Comparison of ENCODE assay signal across 9 mouse cellular contexts in genomic region chr13:107899600-107900229, GRCm38 (mm10).
DNase-seq lines count a peak whose midpoint lies in the region; ATAC-seq and TF ChIP-seq lines count a peak whose summit lies in the region.
"Had no signal": no experiment of that assay in that cellular context is flagged by ENCODE, and none has a peak within 500 bp of the region (broad histone marks: within the 10 kb centered on the region; RNA-seq: fewer than 3 reads in every experiment).

No protein-coding gene starts in this region.

- no peak for TF ChIP-seq POLR2A in embryonic fibroblast, embryonic 13.5 days (IDR thresholded peaks at IDR 0.05; ENCODE audit: low read depth, low read length)

- WGBS in intestine, embryonic 15.5 days = 50% methylated on average over 8 of the region's 8 CpGs

- peak overlapping the region; percentile 2; the same call in 1 of the 2 replicates for H3K27ac ChIP-seq in embryonic fibroblast, embryonic 13.5 days (ENCODE audit: insufficient read depth, low read length)
- no peak overlapping the region for H3K27ac ChIP-seq in intestine, embryonic 15.5 days
- H3K27ac ChIP-seq: heart, embryonic 13.5 days had no signal

- DNase-seq in layer of hippocampus, adult 9-10 months (ENCODE audit: low spot score) = peak; percentile 25
- no peak for DNase-seq in layer of hippocampus, postnatal 36 days
- DNase-seq in lung, postnatal 10 days = peak; percentile 50
- DNase-seq in urinary bladder, postnatal 4 days (ENCODE audit: low spot score in 2 of 2) = no peak
- DNase-seq in frontal cortex, adult 2 months (ENCODE audit: extremely low spot score in 1 of 2, low spot score in 1 of 2) = no peak
- no peak for DNase-seq in natural killer cell, adult 2 months (ENCODE audit: low spot score in 2 of 2)

- H3K27me3 ChIP-seq in intestine, embryonic 15.5 days (replicated peaks) = no peaks in the 10 kb centered on the region

- no peak overlapping the region for H3K4me3 ChIP-seq in embryonic fibroblast, embryonic 13.5 days (ENCODE audit: insufficient read depth, low read length)
- no peak overlapping the region for H3K4me3 ChIP-seq in intestine, embryonic 15.5 days (replicated peaks)
- H3K4me3 ChIP-seq: heart, embryonic 13.5 days had no signal

- no peaks in the 10 kb centered on the region for H3K4me1 ChIP-seq in embryonic fibroblast, embryonic 13.5 days (ENCODE audit: control insufficient read depth, insufficient read depth, low read length)
- peaks cover 6% of the 10 kb centered on the region; the same call in 1 of the 2 replicates for H3K4me1 ChIP-seq in intestine, embryonic 15.5 days (replicated peaks)

- H3K36me3 ChIP-seq in intestine, embryonic 15.5 days = no peaks in the 10 kb centered on the region
- H3K36me3 ChIP-seq: heart, embryonic 13.5 days had no signal

- no peak overlapping the region for H3K9ac ChIP-seq in intestine, embryonic 15.5 days
- H3K9ac ChIP-seq: heart, embryonic 13.5 days had no signal

- no peak overlapping the region for H3K4me2 ChIP-seq in intestine, embryonic 15.5 days (replicated peaks)
- H3K4me2 ChIP-seq: heart, embryonic 13.5 days had no signal

- no peak for TF ChIP-seq CTCF in embryonic fibroblast, embryonic 13.5 days (IDR thresholded peaks at IDR 0.05; ENCODE audit: borderline replicate concordance, insufficient read depth, low read length)

- no peaks in the 10 kb centered on the region for H3K9me3 ChIP-seq in intestine, embryonic 15.5 days

- ATAC-seq in intestine, embryonic 15.5 days = peak; percentile 23; the same call in 1 of the 2 replicates

Comparison
In these comparisons a context has a peak if more than half of its experiments do, and no peak if none do; other contexts are left out.
1. DNase-seq: peak in layer of hippocampus, adult 9-10 months (single experiment) and lung, postnatal 10 days (single experiment); none in layer of hippocampus, postnatal 36 days (0 of 2), urinary bladder, postnatal 4 days (0 of 2), frontal cortex, adult 2 months (0 of 2) and natural killer cell, adult 2 months (0 of 2).